Mouse (Mus musculus): ENCODE data around the gene Naa38. TPM values are rescaled to one million over a fixed set of nuclear protein-coding genes. Genes with fewer than 3 reads are reported as not detected.
A peak's percentile ranks its signal among the peaks of the same experiment; 100 is the strongest.

Gene Naa38
- polyA plus RNA-seq, 1 experiment = 77.9 TPM

GRCm38 (mm10) chr11:69429313-69429712 is 34.0 kb downstream of the Naa38 start:
- Histone ChIP-seq H3K9ac (ENCODE audit: low read depth, poor library complexity, severe bottlenecking) (no peak overlapping the region), H3K9me3 (replicated peaks; ENCODE audit: control insufficient read depth, insufficient read depth, low read length, poor library complexity, severe bottlenecking) (no peaks in the 10 kb centered on the region)

GRCm38 (mm10) chr11:69430631-69431030 is 35.3 kb downstream of the Naa38 start:
- H3K9me3 ChIP-seq (replicated peaks; ENCODE audit: control insufficient read depth, insufficient read depth, low read length, poor library complexity, severe bottlenecking) = no peaks in the 10 kb centered on the region
- H3K4me3 ChIP-seq (ENCODE audit: low read depth, low read length) = peak overlapping the region; percentile 16
- H3K9ac ChIP-seq (ENCODE audit: low read depth, poor library complexity, severe bottlenecking) = no peak overlapping the region
- TF ChIP-seq POLR2A (IDR thresholded peaks at IDR 0.05; ENCODE audit: insufficient read depth, low read length) (no peak), CTCF (IDR thresholded peaks at IDR 0.05; ENCODE audit: low read depth, low read length) (no peak), EP300 (IDR thresholded peaks at IDR 0.05; ENCODE audit: insufficient read depth, low read depth, low read length) (no peak)
- H3K27me3 ChIP-seq (ENCODE audit: control insufficient read depth, insufficient read depth, low read length, poor library complexity, severe bottlenecking) = no peaks in the 10 kb centered on the region
- H3K27ac ChIP-seq (ENCODE audit: insufficient read depth, low read length) = no peak overlapping the region
- no peaks in the 10 kb centered on the region for H3K36me3 ChIP-seq (ENCODE audit: control insufficient read depth, insufficient read depth, low read length, poor library complexity, severe bottlenecking)
- peaks cover 1% of the 10 kb centered on the region for H3K4me1 ChIP-seq (ENCODE audit: control insufficient read depth, insufficient read depth, low read length)

More at GRCm38 (mm10) chr11:69429313-69429712, 34.0 kb downstream of the Naa38 start:
- Histone ChIP-seq H3K27me3 (ENCODE audit: control insufficient read depth, insufficient read depth, low read length, poor library complexity, severe bottlenecking) (no peaks in the 10 kb centered on the region), H3K4me1 (ENCODE audit: control insufficient read depth, insufficient read depth, low read length) (peaks cover 1% of the 10 kb centered on the region), H3K36me3 (ENCODE audit: control insufficient read depth, insufficient read depth, low read length, poor library complexity, severe bottlenecking) (no peaks in the 10 kb centered on the region), H3K27ac (ENCODE audit: insufficient read depth, low read length) (no peak overlapping the region), H3K4me3 (ENCODE audit: low read depth, low read length) (no peak overlapping the region)
- no peak for TF ChIP-seq EP300 (IDR thresholded peaks at IDR 0.05; ENCODE audit: insufficient read depth, low read depth, low read length)
- TF ChIP-seq CTCF (IDR thresholded peaks at IDR 0.05; ENCODE audit: low read depth, low read length) = no peak
- no peak for TF ChIP-seq POLR2A (IDR thresholded peaks at IDR 0.05; ENCODE audit: insufficient read depth, low read length)

- Histone ChIP-seq H3K27ac (ENCODE audit: insufficient read depth, low read length) (no peak overlapping the region), H3K9ac (ENCODE audit: low read depth, poor library complexity, severe bottlenecking) (no peak overlapping the region), H3K4me1 (ENCODE audit: control insufficient read depth, insufficient read depth, low read length) (peaks cover 1% of the 10 kb centered on the region), H3K9me3 (replicated peaks; ENCODE audit: control insufficient read depth, insufficient read depth, low read length, poor library complexity, severe bottlenecking) (no peaks in the 10 kb centered on the region), H3K27me3 (ENCODE audit: control insufficient read depth, insufficient read depth, low read length, poor library complexity, severe bottlenecking) (no peaks in the 10 kb centered on the region), H3K36me3 (ENCODE audit: control insufficient read depth, insufficient read depth, low read length, poor library complexity, severe bottlenecking) (no peaks in the 10 kb centered on the region), H3K4me3 (ENCODE audit: low read depth, low read length) (no peak overlapping the region)
- TF ChIP-seq CTCF (IDR thresholded peaks at IDR 0.05; ENCODE audit: low read depth, low read length) = peak; percentile 62
- TF ChIP-seq EP300 (IDR thresholded peaks at IDR 0.05; ENCODE audit: insufficient read depth, low read depth, low read length) = no peak
Measured at GRCm38 (mm10) chr11:69431829-69432639, 36.7 kb downstream of the Naa38 start.

GRCm38 (mm10) chr11:69432640-69432982 is 37.3 kb downstream of the Naa38 start:
- TF ChIP-seq POLR2A (IDR thresholded peaks at IDR 0.05; ENCODE audit: insufficient read depth, low read length) = no peak
- TF ChIP-seq EP300 (IDR thresholded peaks at IDR 0.05; ENCODE audit: insufficient read depth, low read depth, low read length) = no peak
- no peak for TF ChIP-seq CTCF (IDR thresholded peaks at IDR 0.05; ENCODE audit: low read depth, low read length)
- no peaks in the 10 kb centered on the region for H3K27me3 ChIP-seq (ENCODE audit: control insufficient read depth, insufficient read depth, low read length, poor library complexity, severe bottlenecking)
- H3K27ac ChIP-seq (ENCODE audit: insufficient read depth, low read length) = no peak overlapping the region
- H3K36me3 ChIP-seq (ENCODE audit: control insufficient read depth, insufficient read depth, low read length, poor library complexity, severe bottlenecking) = no peaks in the 10 kb centered on the region
- H3K9me3 ChIP-seq (replicated peaks; ENCODE audit: control insufficient read depth, insufficient read depth, low read length, poor library complexity, severe bottlenecking) = no peaks in the 10 kb centered on the region
- no peak overlapping the region for H3K4me3 ChIP-seq (ENCODE audit: low read depth, low read length)
- H3K4me1 ChIP-seq (ENCODE audit: control insufficient read depth, insufficient read depth, low read length) = peaks cover 2% of the 10 kb centered on the region
- H3K9ac ChIP-seq (ENCODE audit: low read depth, poor library complexity, severe bottlenecking) = no peak overlapping the region

- no peak overlapping the region for H3K27ac ChIP-seq (ENCODE audit: insufficient read depth, low read length)
Measured at GRCm38 (mm10) chr11:69433189-69433588, 37.9 kb downstream of the Naa38 start.

GRCm38 (mm10) chr11:69437291-69437690 is 42.0 kb downstream of the Naa38 start:
- no peak overlapping the region for H3K9ac ChIP-seq (ENCODE audit: low read depth, poor library complexity, severe bottlenecking)

More at GRCm38 (mm10) chr11:69433189-69433588, 37.9 kb downstream of the Naa38 start:
- TF ChIP-seq POLR2A (IDR thresholded peaks at IDR 0.05; ENCODE audit: insufficient read depth, low read length) (no peak), EP300 (IDR thresholded peaks at IDR 0.05; ENCODE audit: insufficient read depth, low read depth, low read length) (no peak), CTCF (IDR thresholded peaks at IDR 0.05; ENCODE audit: low read depth, low read length) (no peak)
- Histone ChIP-seq H3K4me1 (ENCODE audit: control insufficient read depth, insufficient read depth, low read length) (peaks cover 5% of the 10 kb centered on the region), H3K27me3 (ENCODE audit: control insufficient read depth, insufficient read depth, low read length, poor library complexity, severe bottlenecking) (no peaks in the 10 kb centered on the region), H3K9me3 (replicated peaks; ENCODE audit: control insufficient read depth, insufficient read depth, low read length, poor library complexity, severe bottlenecking) (no peaks in the 10 kb centered on the region), H3K4me3 (ENCODE audit: low read depth, low read length) (no peak overlapping the region), H3K36me3 (ENCODE audit: control insufficient read depth, insufficient read depth, low read length, poor library complexity, severe bottlenecking) (no peaks in the 10 kb centered on the region), H3K9ac (ENCODE audit: low read depth, poor library complexity, severe bottlenecking) (no peak overlapping the region)

More at GRCm38 (mm10) chr11:69437291-69437690, 42.0 kb downstream of the Naa38 start:
- Histone ChIP-seq H3K4me3 (ENCODE audit: low read depth, low read length) (no peak overlapping the region), H3K27me3 (ENCODE audit: control insufficient read depth, insufficient read depth, low read length, poor library complexity, severe bottlenecking) (no peaks in the 10 kb centered on the region), H3K9me3 (replicated peaks; ENCODE audit: control insufficient read depth, insufficient read depth, low read length, poor library complexity, severe bottlenecking) (no peaks in the 10 kb centered on the region), H3K4me1 (ENCODE audit: control insufficient read depth, insufficient read depth, low read length) (peaks cover 3% of the 10 kb centered on the region), H3K27ac (ENCODE audit: insufficient read depth, low read length) (no peak overlapping the region), H3K36me3 (ENCODE audit: control insufficient read depth, insufficient read depth, low read length, poor library complexity, severe bottlenecking) (no peaks in the 10 kb centered on the region)
- TF ChIP-seq EP300 (IDR thresholded peaks at IDR 0.05; ENCODE audit: insufficient read depth, low read depth, low read length) (no peak), POLR2A (IDR thresholded peaks at IDR 0.05; ENCODE audit: insufficient read depth, low read length) (no peak)
